Mouse (Mus musculus): ENCODE measurements around the gene Acta2. TPM values are rescaled to one million over a fixed set of nuclear protein-coding genes. Genes with fewer than 3 reads are reported as not detected.

Gene Acta2
- polyA plus RNA-seq, 1 experiment from 2014 or later = 1,651 TPM

DNA sequence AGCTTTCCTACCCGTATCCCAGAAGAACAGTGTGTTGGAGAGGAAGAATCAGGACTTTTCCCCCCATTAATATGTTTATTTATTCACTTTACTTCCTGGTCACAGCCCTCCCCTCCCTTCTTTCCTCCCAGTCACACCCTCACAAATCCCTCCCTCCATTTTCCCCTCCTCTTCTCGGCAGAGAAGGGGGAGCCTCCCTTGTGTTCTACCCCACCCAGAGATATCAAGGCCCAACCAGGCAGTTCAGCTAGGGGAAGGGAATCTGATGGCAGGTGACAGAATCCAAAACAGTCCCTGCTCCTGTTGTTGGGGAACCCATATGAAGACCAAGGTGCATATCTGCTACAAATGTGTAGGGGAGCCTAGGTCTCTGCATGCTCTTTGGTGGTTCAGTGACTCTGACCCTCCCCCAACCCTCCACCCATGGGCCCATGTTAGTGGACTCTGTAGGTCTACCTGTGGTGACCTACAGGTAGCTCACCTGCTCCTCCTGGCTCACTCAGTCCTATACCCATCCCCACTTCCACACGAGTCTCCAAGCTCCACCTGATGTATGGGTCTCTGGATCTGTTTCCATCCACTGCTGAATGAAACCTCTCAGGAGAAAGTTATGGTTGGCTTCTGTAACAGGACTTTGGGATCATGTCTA lies 34.5 kb downstream of the Acta2 start:
- peak; percentile 29; the same call in 1 of the 2 replicates for ATAC-seq
- Histone ChIP-seq H3K4me2 (replicated peaks; ENCODE audit: low read depth) (no peak overlapping the region), H3K9me3 (ENCODE audit: control insufficient read depth) (no peaks in the 10 kb centered on the region), H3K27ac (ENCODE audit: low read depth, low read length) (no peak overlapping the region), H3K9ac (ENCODE audit: low read depth, low read length) (no peak overlapping the region), H3K4me1 (replicated peaks; ENCODE audit: control insufficient read depth, insufficient read depth, low read length) (0 out of 2 replicates have a peak, but pooled peaks cover 2% of the 10 kb centered on the region), H3K4me3 (ENCODE audit: low read depth, low read length) (no peak overlapping the region), H3K27me3 (replicated peaks; ENCODE audit: control insufficient read depth, insufficient read depth, low read length) (no peaks in the 10 kb centered on the region), H3K36me3 (ENCODE audit: control insufficient read depth, insufficient read depth) (peaks cover 13% of the 10 kb centered on the region)
- no peak for TF ChIP-seq CTCF (IDR thresholded peaks at IDR 0.05; ENCODE audit: low read depth)
- 53% methylated on average over 3 of the region's 3 CpGs for WGBS

DNA sequence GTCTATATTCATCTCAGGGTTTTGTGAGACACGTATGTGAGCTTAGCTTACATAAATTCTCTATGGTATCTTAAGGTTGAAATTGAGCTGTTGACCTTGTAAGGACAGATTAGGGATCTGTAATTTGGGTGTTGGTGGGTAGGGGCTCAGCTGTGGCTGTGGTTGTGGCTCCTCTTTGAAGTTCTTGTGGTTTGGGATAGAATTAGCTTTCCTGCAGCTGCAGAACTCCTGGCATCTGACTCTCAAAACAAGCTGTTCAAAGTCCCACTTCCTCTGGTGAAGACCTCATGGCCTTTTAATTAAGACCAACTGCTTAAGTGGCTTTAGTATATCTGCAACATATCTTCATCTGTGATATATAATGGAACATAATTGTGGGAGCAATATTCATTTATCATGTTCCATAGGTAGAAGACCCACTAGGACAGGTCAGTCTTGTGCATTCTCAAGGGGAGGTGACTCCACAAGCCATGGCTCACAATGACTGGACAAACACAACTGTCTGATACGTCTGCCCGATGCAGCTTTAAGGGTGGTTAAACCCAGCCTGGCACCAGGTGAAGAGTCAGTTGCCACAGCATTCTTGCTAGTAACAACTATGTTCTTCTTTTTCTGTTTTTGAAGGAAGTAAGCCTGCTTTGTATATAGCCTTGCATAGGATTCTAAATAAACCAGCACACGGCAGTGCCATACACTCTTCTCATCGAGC lies 36.0 kb downstream of the Acta2 start:
- Histone ChIP-seq H3K27ac (ENCODE audit: low read depth, low read length) (no peak overlapping the region), H3K4me3 (ENCODE audit: low read depth, low read length) (no peak overlapping the region), H3K9ac (ENCODE audit: low read depth, low read length) (no peak overlapping the region), H3K4me2 (replicated peaks; ENCODE audit: low read depth) (no peak overlapping the region), H3K4me1 (replicated peaks; ENCODE audit: control insufficient read depth, insufficient read depth, low read length) (no peaks in the 10 kb centered on the region), H3K36me3 (ENCODE audit: control insufficient read depth, insufficient read depth) (peaks cover 9% of the 10 kb centered on the region), H3K27me3 (replicated peaks; ENCODE audit: control insufficient read depth, insufficient read depth, low read length) (no peaks in the 10 kb centered on the region), H3K9me3 (ENCODE audit: control insufficient read depth) (no peaks in the 10 kb centered on the region)
- 90% methylated on average over 5 of the region's 5 CpGs for WGBS
- no peak for TF ChIP-seq CTCF (IDR thresholded peaks at IDR 0.05; ENCODE audit: low read depth)
- ATAC-seq = no peak

GRCm38 (mm10) chr19:34217761-34218160 lies 37.6 kb downstream of the Acta2 start:
- TF ChIP-seq CTCF (IDR thresholded peaks at IDR 0.05; ENCODE audit: low read depth) = no peak
- Histone ChIP-seq H3K4me3 (ENCODE audit: low read depth, low read length) (no peak overlapping the region), H3K27me3 (replicated peaks; ENCODE audit: control insufficient read depth, insufficient read depth, low read length) (no peaks in the 10 kb centered on the region), H3K36me3 (ENCODE audit: control insufficient read depth, insufficient read depth) (peaks cover 12% of the 10 kb centered on the region), H3K27ac (ENCODE audit: low read depth, low read length) (no peak overlapping the region), H3K9me3 (ENCODE audit: control insufficient read depth) (no peaks in the 10 kb centered on the region), H3K4me2 (replicated peaks; ENCODE audit: low read depth) (no peak overlapping the region), H3K9ac (ENCODE audit: low read depth, low read length) (no peak overlapping the region), H3K4me1 (replicated peaks; ENCODE audit: control insufficient read depth, insufficient read depth, low read length) (0 out of 2 replicates have a peak, but pooled peaks cover 3% of the 10 kb centered on the region)
- no peak for ATAC-seq
- WGBS = 73% methylated on average over 3 of the region's 3 CpGs

DNA sequence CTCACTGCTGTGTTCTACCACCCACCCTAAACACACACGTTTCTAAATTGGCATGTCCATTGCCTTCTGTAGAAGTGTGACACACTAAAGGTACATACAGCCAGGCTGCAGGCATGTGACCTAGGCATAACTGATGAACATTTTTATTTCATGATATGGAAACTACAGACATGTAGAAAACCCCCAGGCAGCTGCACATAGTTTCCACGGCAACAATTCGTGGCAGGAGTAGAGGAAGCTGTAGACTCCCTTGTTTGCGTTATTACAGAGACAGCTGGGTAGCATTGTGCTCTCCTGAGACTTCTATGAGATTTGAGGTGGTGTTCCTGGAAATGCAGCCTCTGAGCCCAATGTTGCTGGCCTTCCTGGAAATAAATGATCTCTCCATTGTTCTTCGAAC lies 38.4 kb downstream of the Acta2 start:
- no peak for ATAC-seq
- Histone ChIP-seq H3K4me3 (ENCODE audit: low read depth, low read length) (no peak overlapping the region), H3K36me3 (ENCODE audit: control insufficient read depth, insufficient read depth) (peaks cover 12% of the 10 kb centered on the region), H3K9ac (ENCODE audit: low read depth, low read length) (no peak overlapping the region), H3K27me3 (replicated peaks; ENCODE audit: control insufficient read depth, insufficient read depth, low read length) (no peaks in the 10 kb centered on the region), H3K9me3 (ENCODE audit: control insufficient read depth) (no peaks in the 10 kb centered on the region), H3K27ac (ENCODE audit: low read depth, low read length) (no peak overlapping the region), H3K4me2 (replicated peaks; ENCODE audit: low read depth) (no peak overlapping the region), H3K4me1 (replicated peaks; ENCODE audit: control insufficient read depth, insufficient read depth, low read length) (0 out of 2 replicates have a peak, but pooled peaks cover 8% of the 10 kb centered on the region)
- TF ChIP-seq CTCF (IDR thresholded peaks at IDR 0.05; ENCODE audit: low read depth) = no peak
- WGBS = 66% methylated on average over 5 of the region's 5 CpGs

GRCm38 (mm10) chr19:34214136-34214535 lies 41.3 kb downstream of the Acta2 start:
- Histone ChIP-seq H3K4me2 (replicated peaks; ENCODE audit: low read depth) (no peak overlapping the region), H3K27ac (ENCODE audit: low read depth, low read length) (peak overlapping the region; percentile 75), H3K9me3 (ENCODE audit: control insufficient read depth) (no peaks in the 10 kb centered on the region), H3K4me3 (ENCODE audit: low read depth, low read length) (no peak overlapping the region), H3K36me3 (ENCODE audit: control insufficient read depth, insufficient read depth) (0 out of 2 replicates have a peak, but pooled peaks cover 3% of the 10 kb centered on the region), H3K4me1 (replicated peaks; ENCODE audit: control insufficient read depth, insufficient read depth, low read length) (peaks cover 10% of the 10 kb centered on the region; the same call in 1 of the 2 replicates), H3K27me3 (replicated peaks; ENCODE audit: control insufficient read depth, insufficient read depth, low read length) (no peaks in the 10 kb centered on the region), H3K9ac (ENCODE audit: low read depth, low read length) (no peak overlapping the region)
- WGBS = 22% methylated on average over 4 of the region's 4 CpGs
- peak; percentile 86 for ATAC-seq
- TF ChIP-seq CTCF (IDR thresholded peaks at IDR 0.05; ENCODE audit: low read depth) = no peak

GRCm38 (mm10) chr19:34213251-34213645 lies 42.1 kb downstream of the Acta2 start:
- Histone ChIP-seq H3K9ac (ENCODE audit: low read depth, low read length) (no peak overlapping the region), H3K4me1 (replicated peaks; ENCODE audit: control insufficient read depth, insufficient read depth, low read length) (peaks cover 10% of the 10 kb centered on the region; the same call in 1 of the 2 replicates), H3K27me3 (replicated peaks; ENCODE audit: control insufficient read depth, insufficient read depth, low read length) (no peaks in the 10 kb centered on the region), H3K36me3 (ENCODE audit: control insufficient read depth, insufficient read depth) (0 out of 2 replicates have a peak, but pooled peaks cover 3% of the 10 kb centered on the region), H3K27ac (ENCODE audit: low read depth, low read length) (peak overlapping the region; percentile 75; the same call in 1 of the 2 replicates), H3K9me3 (ENCODE audit: control insufficient read depth) (no peaks in the 10 kb centered on the region), H3K4me2 (replicated peaks; ENCODE audit: low read depth) (no peak overlapping the region), H3K4me3 (ENCODE audit: low read depth, low read length) (no peak overlapping the region)
- ATAC-seq = no peak
- no peak for TF ChIP-seq CTCF (IDR thresholded peaks at IDR 0.05; ENCODE audit: low read depth)

Measured in intestine, postnatal 0 days (tissue).